Mouse (Mus musculus): ENCODE data around the gene 4921511M17Rik. TPM values are rescaled to one million over a fixed set of nuclear protein-coding genes. Genes with fewer than 3 reads are reported as not detected.

Gene 4921511M17Rik
- polyA plus RNA-seq (2012; rRNA removed; ENCODE audit: low replicate concordance), result not detected in 2 replicates

GRCm38 (mm10) chrX:154033727-154034126, at the start of gene 4921511M17Rik:
TSS of gene 4921511M17Rik (minus strand) at chrX:154033827.

DNA sequence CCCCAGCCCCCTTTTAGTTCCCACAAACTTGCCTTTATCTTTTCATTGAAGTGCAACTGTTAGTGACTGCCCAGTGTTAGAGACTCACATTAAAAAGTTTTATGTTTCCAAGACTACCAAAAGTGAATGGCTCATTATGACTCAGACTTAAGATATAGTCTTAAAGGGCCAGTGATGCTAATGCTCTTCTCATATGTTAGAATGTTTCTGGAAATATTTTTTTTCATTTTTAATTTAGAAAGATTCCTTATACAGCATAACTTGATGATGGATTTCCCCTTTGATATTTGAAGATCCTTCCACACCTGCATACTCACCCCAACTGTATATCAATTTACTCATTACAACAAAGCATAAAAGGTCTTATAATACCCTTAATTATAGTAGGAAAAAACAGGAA, 21.3 kb upstream of the 4921511M17Rik start, which contains the start of gene Gm10057:
Gene Gm10057, minus strand, starts transcription at position 101 of the 400 bp plus-strand sequence.

DNA sequence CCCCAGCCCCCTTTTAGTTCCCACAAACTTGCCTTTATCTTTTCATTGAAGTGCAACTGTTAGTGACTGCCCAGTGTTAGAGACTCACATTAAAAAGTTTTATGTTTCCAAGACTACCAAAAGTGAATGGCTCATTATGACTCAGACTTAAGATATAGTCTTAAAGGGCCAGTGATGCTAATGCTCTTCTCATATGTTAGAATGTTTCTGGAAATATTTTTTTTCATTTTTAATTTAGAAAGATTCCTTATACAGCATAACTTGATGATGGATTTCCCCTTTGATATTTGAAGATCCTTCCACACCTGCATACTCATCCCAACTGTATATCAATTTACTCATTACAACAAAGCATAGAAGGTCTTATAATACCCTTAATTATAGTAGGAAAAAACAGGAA, 21.1 kb downstream of the 4921511M17Rik start, which contains the start of gene Samt1:
Gene Samt1, minus strand, starts transcription at position 101 of the 400 bp plus-strand sequence.

Other genes with a start within 250 kb of the 4921511M17Rik start
- 0.69 and 1.1 TPM in 2 replicates for gene Spin2c, start 201.6 kb downstream of the 4921511M17Rik start, polyA plus RNA-seq (2012; rRNA removed; ENCODE audit: low replicate concordance)
- gene Samt1, start 21.2 kb downstream of the 4921511M17Rik start, polyA plus RNA-seq (2012; rRNA removed; ENCODE audit: low replicate concordance), result not detected in 2 replicates
- gene Gm10057, start 21.2 kb upstream of the 4921511M17Rik start, polyA plus RNA-seq (2012; rRNA removed; ENCODE audit: low replicate concordance), result not detected in 2 replicates
- not detected in 2 replicates for gene Gm15140, start 86.9 kb upstream of the 4921511M17Rik start, polyA plus RNA-seq (2012; rRNA removed; ENCODE audit: low replicate concordance)